Mouse (Mus musculus) layer of hippocampus, postnatal 14 days (tissue): ENCODE results near the gene Arhgef9. TPM values are rescaled to one million over a fixed set of nuclear protein-coding genes. Genes with fewer than 3 reads are reported as not detected.

Experiments
- DNase-seq, 2 experiments: peaks; one replicate each; pipeline ENCODE4 v3.0.0; 2021 to 2022; ENCODE audit warnings: low spot score in 2 of 2, mixed read lengths in 1 of 2
- total RNA-seq, 2 experiments: library from RNA; stranded (reverse); gene quantifications; 2 replicates each; pipeline ENCODE4 v1.2.3; 2021

Gene Arhgef9
- total RNA-seq, 2 experiments from 2014 or later, result 223 to 242 TPM

GRCm38 (mm10) chrX:95012033-95012432 lies 184.6 kb downstream of the Arhgef9 start:
- peak in 1 of 2 experiments; percentile 52 for DNase-seq

Other genes with a start within 250 kb of the Arhgef9 start
- under 1 TPM; 0.69 to 0.78 TPM for gene Spin4, start 170.2 kb downstream of the Arhgef9 start, total RNA-seq
- 10 to 100 TPM in 1 of 2 experiments, 1 to 10 TPM in 1; 9.4 to 10.3 TPM for gene Amer1, start 248.0 kb upstream of the Arhgef9 start, total RNA-seq